Mouse (Mus musculus): Measurements from ENCODE around the gene Adarb1.
"Not testable (repeated sequence)": the region's sequence is repeated elsewhere in the genome, so short reads cannot be mapped to it uniquely, and the experiment has no call there.

The Adarb1 gene

GRCm38 (mm10) chr10:77282085-77282484 lies 136.0 kb downstream of the Adarb1 start:
- DNase-seq (ENCODE audit: extremely low read depth, insufficient read length, low spot score) = not testable (repeated sequence)

- DNase-seq (ENCODE audit: extremely low read depth, insufficient read length, low spot score) = no peak
These were observed 144.3 kb downstream of the Adarb1 start for GRCm38 (mm10) chr10:77273798-77274197.

- no peak for DNase-seq (ENCODE audit: extremely low read depth, insufficient read length, low spot score)
These were observed 144.9 kb downstream of the Adarb1 start for GRCm38 (mm10) chr10:77272980-77273730.

GRCm38 (mm10) chr10:77269129-77269528 lies 148.9 kb downstream of the Adarb1 start:
- no peak for DNase-seq (ENCODE audit: extremely low read depth, insufficient read length, low spot score)

GRCm38 (mm10) chr10:77267027-77267426 lies 151.0 kb downstream of the Adarb1 start:
- no peak for DNase-seq (ENCODE audit: extremely low read depth, insufficient read length, low spot score)

GRCm38 (mm10) chr10:77266281-77266680 lies 151.8 kb downstream of the Adarb1 start:
- DNase-seq (ENCODE audit: extremely low read depth, insufficient read length, low spot score) = no peak

- no peak for DNase-seq (ENCODE audit: extremely low read depth, insufficient read length, low spot score)
These were observed 157.7 kb downstream of the Adarb1 start for GRCm38 (mm10) chr10:77260166-77260875.

GRCm38 (mm10) chr10:77258704-77259621 lies 159.1 kb downstream of the Adarb1 start, which contains the start of gene Pofut2:
TSS of gene Pofut2 (plus strand) at chr10:77259218.
- peak; percentile 98 for DNase-seq (ENCODE audit: extremely low read depth, insufficient read length, low spot score)

GRCm38 (mm10) chr10:77258041-77258590 lies 160.0 kb downstream of the Adarb1 start:
- no peak for DNase-seq (ENCODE audit: extremely low read depth, insufficient read length, low spot score)

- DNase-seq (ENCODE audit: extremely low read depth, insufficient read length, low spot score) = no peak
These were observed 162.4 kb downstream of the Adarb1 start for GRCm38 (mm10) chr10:77255676-77256075.

GRCm38 (mm10) chr10:77255231-77255630 lies 162.8 kb downstream of the Adarb1 start:
- no peak for DNase-seq (ENCODE audit: extremely low read depth, insufficient read length, low spot score)

GRCm38 (mm10) chr10:77252790-77253189 lies 165.3 kb downstream of the Adarb1 start:
- peak; percentile 43 for DNase-seq (ENCODE audit: extremely low read depth, insufficient read length, low spot score)

- DNase-seq (ENCODE audit: extremely low read depth, insufficient read length, low spot score) = peak; percentile 87
These were observed 166.1 kb downstream of the Adarb1 start for GRCm38 (mm10) chr10:77251784-77252539.

- DNase-seq (ENCODE audit: extremely low read depth, insufficient read length, low spot score) = peak; percentile 80
These were observed 166.8 kb downstream of the Adarb1 start for GRCm38 (mm10) chr10:77251223-77251783.

GRCm38 (mm10) chr10:77247707-77248106 lies 170.4 kb downstream of the Adarb1 start:
- DNase-seq (ENCODE audit: extremely low read depth, insufficient read length, low spot score) = no peak

GRCm38 (mm10) chr10:77247048-77247447 lies 171.0 kb downstream of the Adarb1 start:
- DNase-seq (ENCODE audit: extremely low read depth, insufficient read length, low spot score) = no peak

- DNase-seq (ENCODE audit: extremely low read depth, insufficient read length, low spot score) = no peak
These were observed 173.3 kb downstream of the Adarb1 start for GRCm38 (mm10) chr10:77244777-77245176.

GRCm38 (mm10) chr10:77243572-77244161 lies 174.4 kb downstream of the Adarb1 start:
- no peak for DNase-seq (ENCODE audit: extremely low read depth, insufficient read length, low spot score)

GRCm38 (mm10) chr10:77242871-77243270 lies 175.2 kb downstream of the Adarb1 start:
- no peak for DNase-seq (ENCODE audit: extremely low read depth, insufficient read length, low spot score)
